ENCODE assay signal across 26 mouse cellular contexts in the genomic region with DNA sequence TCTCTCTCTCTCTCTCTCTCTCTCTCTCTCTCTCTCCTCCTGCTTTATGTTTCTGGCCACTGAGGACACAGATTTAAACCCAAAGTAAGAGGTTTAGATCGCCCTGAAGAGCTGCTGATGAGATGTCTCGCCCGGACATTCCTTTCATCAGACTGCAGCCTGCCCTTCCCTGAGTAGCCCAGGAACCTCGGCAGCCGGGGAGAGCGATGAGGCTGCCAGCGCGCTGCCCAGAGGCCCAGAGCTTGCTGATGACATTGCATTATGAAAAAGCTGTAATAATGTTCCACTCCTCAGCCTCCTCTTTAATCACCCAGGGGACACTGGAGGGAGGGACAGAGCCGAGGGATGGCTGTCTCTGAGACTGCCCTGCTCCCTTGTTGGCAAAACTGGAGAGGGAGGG. TPM values are rescaled to one million over a fixed set of nuclear protein-coding genes. Genes with fewer than 3 reads are reported as not detected.
A peak's percentile ranks its signal among the peaks of the same experiment; 100 is the strongest.
DNase-seq lines count a peak whose midpoint lies in the region; ATAC-seq and TF ChIP-seq lines count a peak whose summit lies in the region.
"Had no signal": no experiment of that assay in that cellular context is flagged by ENCODE, and none has a peak within 500 bp of the region (broad histone marks: within the 10 kb centered on the region; RNA-seq: fewer than 3 reads in every experiment).

No protein-coding gene starts in this region.

- H3K4me1 ChIP-seq in lung, adult 2 months (ENCODE audit: control insufficient read depth, insufficient read depth, low read length) = no peaks in the 10 kb centered on the region
- H3K4me1 ChIP-seq in hindbrain, embryonic 12.5 days = peaks cover 51% of the 10 kb centered on the region
- peaks cover 27% of the 10 kb centered on the region for H3K4me1 ChIP-seq in midbrain, embryonic 15.5 days

- H3K9me3 ChIP-seq in hindbrain, embryonic 12.5 days (replicated peaks) = no peaks in the 10 kb centered on the region
- no peaks in the 10 kb centered on the region for H3K9me3 ChIP-seq in midbrain, embryonic 15.5 days
- H3K9me3 ChIP-seq: embryonic facial prominence, embryonic 15.5 days; heart, embryonic 12.5 days; neural tube, embryonic 12.5 days; stomach, embryonic 15.5 days had no signal

- no peak overlapping the region for H3K4me3 ChIP-seq in lung, adult 2 months (replicated peaks; ENCODE audit: extremely low read depth, low read depth, low read length)
- H3K4me3 ChIP-seq in hindbrain, embryonic 12.5 days = no peak overlapping the region
- no peak overlapping the region for H3K4me3 ChIP-seq in midbrain, embryonic 15.5 days
- H3K4me3 ChIP-seq: embryonic facial prominence, embryonic 15.5 days; heart, embryonic 12.5 days; layer of hippocampus, adult 2 months; neural tube, embryonic 12.5 days; stomach, embryonic 15.5 days had no signal

- no peaks in the 10 kb centered on the region for H3K36me3 ChIP-seq in hindbrain, embryonic 12.5 days
- H3K36me3 ChIP-seq in midbrain, embryonic 15.5 days (replicated peaks) = no peaks in the 10 kb centered on the region
- H3K36me3 ChIP-seq: embryonic facial prominence, embryonic 15.5 days; heart, embryonic 12.5 days; neural tube, embryonic 12.5 days; stomach, embryonic 15.5 days had no signal

- peak overlapping the region; percentile 68 for H3K27ac ChIP-seq in hindbrain, embryonic 12.5 days
- peak overlapping the region; percentile 24; the same call in 1 of the 2 replicates for H3K27ac ChIP-seq in midbrain, embryonic 15.5 days
- H3K27ac ChIP-seq: embryonic facial prominence, embryonic 15.5 days; layer of hippocampus, adult 2 months; macrophage; stomach, embryonic 15.5 days had no signal

- intact Hi-C loops in left cerebral cortex, postnatal 25 days (cut with DNase I) = no loop called here

- no peak for TF ChIP-seq POLR2A in lung, adult 2 months (IDR thresholded peaks at IDR 0.05; ENCODE audit: borderline replicate concordance, extremely low read depth, low read depth, low read length)

- H3K4me2 ChIP-seq in hindbrain, embryonic 12.5 days (replicated peaks) = no peak overlapping the region
- no peak overlapping the region for H3K4me2 ChIP-seq in midbrain, embryonic 15.5 days
- H3K4me2 ChIP-seq: embryonic facial prominence, embryonic 15.5 days; heart, embryonic 12.5 days; stomach, embryonic 15.5 days had no signal

- WGBS in lung, adult 2 months = 53% methylated on average over 9 of the region's 9 CpGs
- WGBS in hindbrain, embryonic 12.5 days = 44% methylated on average over 9 of the region's 9 CpGs
- WGBS in midbrain, embryonic 15.5 days = 46% methylated on average over 9 of the region's 9 CpGs

- ATAC-seq in hindbrain, embryonic 12.5 days (ENCODE audit: low FRiP score) = no peak
- no peak for ATAC-seq in midbrain, embryonic 15.5 days (replicated peaks)
- no peak for ATAC-seq in CD4-positive, CD25-positive, alpha-beta regulatory T cell, adult 4 months

- H3K27me3 ChIP-seq in hindbrain, embryonic 12.5 days = 0 out of 2 replicates have a peak, but pooled peaks cover 3% of the 10 kb centered on the region
- no peaks in the 10 kb centered on the region for H3K27me3 ChIP-seq in midbrain, embryonic 15.5 days (replicated peaks)
- H3K27me3 ChIP-seq: embryonic facial prominence, embryonic 15.5 days; neural tube, embryonic 12.5 days had no signal

- no peak for TF ChIP-seq CTCF in lung, adult 2 months (IDR thresholded peaks at IDR 0.05; ENCODE audit: insufficient read depth, low read length)

- peak; percentile 49 for DNase-seq in lung, postnatal 10 days
- no peak for DNase-seq in lung, adult 2 months
- peak; percentile 65 for DNase-seq in NIH3T3 (ENCODE audit: low read depth)
- DNase-seq in frontal cortex, adult 2 months (ENCODE audit: extremely low spot score in 1 of 2, low spot score in 1 of 2) = no peak
- no peak for DNase-seq in left cerebral cortex, postnatal 25 days (ENCODE audit: low spot score in 2 of 2)
- DNase-seq: adrenal gland, postnatal 25 days; cerebellum, adult 11-12 months; embryo, embryonic 11 days; heart, adult 11 months; kidney, adult 8-10 months; kidney, postnatal 14 days; layer of hippocampus, postnatal 36 days; left cerebral cortex, postnatal 4 days; lung, adult 18-20 months; thymus, adult 2 months had no signal

- H3K9ac ChIP-seq in hindbrain, embryonic 12.5 days = no peak overlapping the region
- no peak overlapping the region for H3K9ac ChIP-seq in midbrain, embryonic 15.5 days
- H3K9ac ChIP-seq: embryonic facial prominence, embryonic 15.5 days; heart, embryonic 12.5 days; neural tube, embryonic 12.5 days; stomach, embryonic 15.5 days had no signal

RNA-seq across cellular contexts. Expression of a gene that starts 6.5 kb away (rescaled TPM):
- 80.0 and 91.5 TPM in 2 replicates for polyA plus RNA-seq in lung, adult 2 months (2012; rRNA removed)
- polyA plus RNA-seq in hindbrain, embryonic 12.5 days (2016; fragmentation: Nextera tagmentation; extraction: Ambion mirVana) = 263 and 312 TPM in 2 replicates
- polyA plus RNA-seq in midbrain, embryonic 15.5 days (2015; fragmentation: Nextera tagmentation; extraction: Ambion mirVana) = 365 and 372 TPM in 2 replicates
- polyA plus RNA-seq in frontal cortex, adult 2 months (2012; rRNA removed) = 327 and 355 TPM in 2 replicates
- polyA plus RNA-seq in CD4-positive, CD25-positive, alpha-beta regulatory T cell, adult 4 months (2017; shearing (Covaris generic)) = 100 to 1,000 TPM; 110 to 129 TPM
- total RNA-seq in left cerebral cortex, postnatal 25 days (2021) = 100 to 1,000 TPM; 215 to 241 TPM

RNA-seq across cellular contexts. Expression of a gene that starts 27.3 kb away (rescaled TPM):
- polyA plus RNA-seq in lung, adult 2 months (2012; rRNA removed) = 3.3 and 3.6 TPM in 2 replicates
- polyA plus RNA-seq in hindbrain, embryonic 12.5 days (2016; fragmentation: Nextera tagmentation; extraction: Ambion mirVana) = 0.40 and 0.54 TPM in 2 replicates
- 0.21 and 0.40 TPM in 2 replicates for polyA plus RNA-seq in midbrain, embryonic 15.5 days (2015; fragmentation: Nextera tagmentation; extraction: Ambion mirVana)
- polyA plus RNA-seq in frontal cortex, adult 2 months (2012; rRNA removed) = 1.1 and 1.3 TPM in 2 replicates
- polyA plus RNA-seq in CD4-positive, CD25-positive, alpha-beta regulatory T cell, adult 4 months (2017; shearing (Covaris generic)) = not detected
- under 1 TPM; 0.32 to 0.44 TPM for total RNA-seq in left cerebral cortex, postnatal 25 days (2021)
- total RNA-seq: left cerebral cortex, postnatal 4 days; liver, adult 2 months had no signal
- polyA plus RNA-seq: intestine, embryonic 14.5 days; liver, adult 2 months; macrophage had no signal

Comparison
In these comparisons a context has a peak if more than half of its experiments do, and no peak if none do; other contexts are left out.
1. DNase-seq: peak in lung, postnatal 10 days (single experiment) and NIH3T3 (single experiment); none in lung, adult 2 months (single experiment), frontal cortex, adult 2 months (0 of 2) and left cerebral cortex, postnatal 25 days (0 of 2).